Mouse (Mus musculus) adrenal gland, postnatal 10 days (tissue): Measurements from ENCODE around the gene Prss27. TPM values are rescaled to one million over a fixed set of nuclear protein-coding genes. Genes with fewer than 3 reads are reported as not detected.

Experiments
- DNase-seq: peaks from one replicate; pipeline ENCODE4 v3.0.0; 2021; ENCODE audit warnings: mixed read lengths
- long read RNA-seq, 2 experiments: library from polyadenylated mRNA; stranded (forward); transcript quantifications; one replicate each; pipeline ENCODE4 v2.0.0; 2021
- total RNA-seq, 2 experiments: library from RNA; stranded (reverse); gene quantifications; 2 replicates each; pipeline ENCODE4 v1.2.3; 2021

Prss27 gene
- total RNA-seq, result under 1 TPM; 0.70 to 0.99 TPM
- long read RNA-seq, experiment 1, result 0 reads
- long read RNA-seq, experiment 2, partial matches to known transcripts, result 0 of 1 reads
- long read RNA-seq, experiment 2, other reads (novel, unspliced or antisense), result 0 of 1 reads

DNA sequence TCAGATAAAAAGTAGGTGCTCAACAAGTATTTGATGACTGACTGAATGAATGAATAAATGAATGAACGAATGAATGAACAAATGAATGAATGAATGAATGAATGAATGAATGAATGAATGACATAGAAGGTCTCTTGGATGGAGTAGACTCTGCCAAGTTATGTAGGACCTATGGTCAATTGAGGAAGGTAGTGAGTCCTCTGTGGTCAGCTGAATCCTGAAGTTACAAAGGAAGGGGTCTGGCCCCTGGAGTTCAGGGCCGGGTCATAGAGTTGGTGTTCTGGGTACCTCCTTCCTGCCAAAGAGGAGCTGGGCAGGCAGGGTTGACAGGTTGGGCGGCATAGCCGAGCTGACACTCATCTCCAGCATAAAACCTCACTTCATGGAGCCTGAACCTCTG lies at the start of gene Prss27:
Prss27 (plus strand) TSS at position 301 of the 400 bp plus-strand sequence.
- DNase-seq, result no peak

- DNase-seq, result peak; percentile 37
These were observed 48.1 kb upstream of the Prss27 start for GRCm38 (mm10) chr17:23989802-23990201.

GRCm38 (mm10) chr17:23992789-23993553 lies 45.0 kb upstream of the Prss27 start:
- no peak for DNase-seq

- peak; percentile 97 for DNase-seq
These were observed 44.1 kb upstream of the Prss27 start for GRCm38 (mm10) chr17:23993559-23994428.

GRCm38 (mm10) chr17:23994667-23995066 lies 43.3 kb upstream of the Prss27 start:
- DNase-seq, result no peak

GRCm38 (mm10) chr17:23995421-23995820 lies 42.5 kb upstream of the Prss27 start:
- DNase-seq, result no peak

DNA sequence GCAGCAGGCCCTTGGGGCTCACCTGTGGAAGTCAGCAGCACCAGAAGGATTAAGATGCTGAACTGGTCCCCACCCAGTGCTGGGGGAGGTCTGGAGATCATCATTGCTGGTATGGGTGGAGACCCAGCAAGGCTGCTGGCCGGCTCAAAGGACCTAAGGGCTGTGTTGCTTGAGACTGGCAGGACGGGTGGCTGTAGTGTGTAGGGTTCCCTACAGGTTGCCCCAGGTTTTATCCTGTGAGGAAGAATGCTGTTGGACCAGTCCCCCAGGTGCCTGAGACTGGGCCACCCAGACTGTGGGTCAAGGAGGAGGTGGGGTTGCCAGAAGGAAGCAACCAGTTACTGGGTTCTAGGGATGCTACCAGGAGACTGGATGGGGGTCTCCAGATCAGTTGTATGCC lies 40.0 kb upstream of the Prss27 start, which contains the start of gene Prss22:
Prss22 (minus strand) TSS at position 200 of the 400 bp plus-strand sequence.
- no peak for DNase-seq

GRCm38 (mm10) chr17:23998383-23998782 lies 39.6 kb upstream of the Prss27 start:
- no peak for DNase-seq

DNA sequence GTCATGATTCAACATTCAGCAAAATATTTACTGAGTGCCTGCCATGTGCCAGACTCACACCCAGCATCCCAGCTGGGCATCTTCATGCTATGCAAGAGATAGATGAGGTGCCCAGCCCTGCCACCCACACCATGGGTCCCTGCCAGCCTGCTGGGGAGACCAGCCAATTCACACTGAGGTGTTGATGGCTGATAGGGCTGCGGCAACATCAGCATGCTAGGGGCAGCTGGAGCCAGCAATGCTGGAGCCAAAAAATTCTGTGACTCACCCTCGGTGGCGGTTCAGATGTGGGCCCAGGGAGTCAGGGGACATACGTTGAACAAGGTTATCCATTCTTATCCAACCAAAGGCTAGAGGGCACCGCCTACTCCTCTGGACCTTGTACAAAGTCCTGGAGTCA lies 37.5 kb upstream of the Prss27 start:
- peak; percentile 62 for DNase-seq

DNA sequence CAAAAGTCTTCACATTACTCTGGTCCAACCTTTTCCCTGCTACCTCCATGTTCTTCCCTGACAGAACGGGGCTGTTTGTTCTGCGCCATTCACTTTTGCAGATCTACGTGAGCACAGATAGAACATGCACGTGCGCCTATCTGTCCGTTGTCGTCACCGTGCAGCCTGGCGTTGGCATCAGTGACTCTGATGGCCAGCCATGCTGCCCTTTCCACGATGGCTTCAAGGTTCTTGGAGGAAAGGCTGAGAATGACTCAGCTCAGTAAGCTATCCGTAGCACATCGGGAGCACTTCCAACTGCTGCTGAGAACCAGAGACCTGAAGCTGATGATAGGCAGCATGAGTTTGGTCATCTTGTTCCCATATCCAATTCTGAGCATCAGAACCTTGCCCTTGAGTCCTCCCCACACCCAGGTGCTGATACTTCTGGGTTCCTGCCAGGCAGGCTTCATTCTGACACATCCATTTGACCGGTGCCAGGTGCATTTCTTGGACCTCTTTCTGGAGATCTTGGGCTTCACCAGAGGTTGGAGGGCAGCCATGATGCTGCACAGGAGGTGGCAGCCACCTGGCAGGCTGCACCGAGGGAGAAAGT lies 33.8 kb upstream of the Prss27 start:
- DNase-seq, result peak; percentile 51

DNA sequence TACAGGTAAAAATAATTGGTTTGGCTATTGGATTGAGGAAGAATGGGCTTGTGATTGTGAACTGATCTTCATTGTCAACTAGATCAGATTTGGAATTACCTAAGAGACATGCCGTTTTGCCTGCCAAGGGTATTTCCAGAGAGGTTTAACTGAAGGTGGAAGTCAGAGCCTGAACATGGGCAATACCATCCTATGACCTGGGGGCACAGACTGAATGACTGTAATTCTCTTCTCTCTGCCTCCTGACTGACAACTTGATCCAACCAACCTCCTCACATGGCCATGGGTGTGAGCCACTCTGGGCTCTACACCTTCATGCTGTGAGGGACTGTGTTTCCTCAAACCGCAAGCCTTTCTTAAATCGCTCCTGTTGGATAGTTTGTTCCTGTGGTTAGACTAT lies 32.9 kb upstream of the Prss27 start:
- DNase-seq, result no peak

DNA sequence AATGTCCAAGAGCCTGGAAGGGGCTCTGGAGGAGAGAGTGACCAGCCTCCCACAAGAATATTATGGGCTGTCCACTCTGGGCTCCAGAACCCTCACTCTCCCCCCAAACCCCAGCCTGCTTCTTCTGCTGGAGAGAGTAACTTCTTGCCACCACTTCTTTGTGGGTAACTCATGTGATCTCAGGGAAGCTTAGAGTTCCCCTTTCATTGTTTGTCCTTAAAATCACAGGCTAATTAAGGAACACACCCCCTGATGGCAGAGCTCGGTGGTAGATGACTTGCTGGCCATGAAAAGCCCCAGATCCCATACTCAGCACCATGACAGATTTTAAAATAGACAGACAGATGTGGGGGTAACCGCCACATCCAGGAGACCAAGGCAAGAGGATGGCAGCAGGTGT lies 31.0 kb upstream of the Prss27 start:
- no peak for DNase-seq

DNA sequence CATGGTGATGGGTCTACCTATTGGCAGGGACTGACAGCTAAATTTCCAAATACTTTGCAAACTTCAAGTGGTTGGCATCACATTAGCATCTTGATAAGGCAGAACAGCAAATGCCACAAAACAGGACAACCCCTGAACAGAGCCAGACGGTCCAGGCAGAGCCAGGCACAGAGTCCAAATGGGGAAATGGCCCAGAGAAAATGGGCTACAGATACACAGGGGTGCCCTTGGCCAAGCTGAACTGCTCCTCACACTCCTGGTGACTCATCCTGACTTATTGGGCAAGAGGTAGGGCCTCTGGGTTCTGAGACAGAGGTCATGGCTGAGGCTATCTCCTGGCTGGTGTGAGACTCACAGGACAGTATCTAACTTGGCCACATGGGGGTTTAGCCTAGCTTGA lies 30.6 kb upstream of the Prss27 start:
- DNase-seq, result peak; percentile 67

- DNase-seq, result no peak
These were observed 29.8 kb upstream of the Prss27 start for GRCm38 (mm10) chr17:24008105-24008504.

DNA sequence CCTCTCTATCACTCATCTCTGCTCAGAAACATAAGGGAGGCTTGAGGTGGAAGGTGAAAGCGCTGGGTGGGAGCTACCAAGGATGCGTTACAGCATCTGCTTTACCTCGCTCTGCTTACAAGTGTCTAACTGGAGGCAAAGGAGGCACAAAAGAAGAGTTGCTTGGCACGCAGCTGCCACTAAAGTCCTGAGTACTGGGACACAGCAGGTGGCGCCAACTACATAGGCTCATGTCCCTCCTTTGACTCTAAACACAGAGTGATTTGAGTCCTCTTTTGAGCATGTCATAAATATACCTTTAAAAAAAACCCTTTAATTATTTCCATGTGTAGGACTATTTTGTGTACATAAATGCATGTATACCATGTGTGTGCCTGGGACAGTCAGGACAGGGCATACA lies 28.3 kb upstream of the Prss27 start:
- DNase-seq, result peak; percentile 31

DNA sequence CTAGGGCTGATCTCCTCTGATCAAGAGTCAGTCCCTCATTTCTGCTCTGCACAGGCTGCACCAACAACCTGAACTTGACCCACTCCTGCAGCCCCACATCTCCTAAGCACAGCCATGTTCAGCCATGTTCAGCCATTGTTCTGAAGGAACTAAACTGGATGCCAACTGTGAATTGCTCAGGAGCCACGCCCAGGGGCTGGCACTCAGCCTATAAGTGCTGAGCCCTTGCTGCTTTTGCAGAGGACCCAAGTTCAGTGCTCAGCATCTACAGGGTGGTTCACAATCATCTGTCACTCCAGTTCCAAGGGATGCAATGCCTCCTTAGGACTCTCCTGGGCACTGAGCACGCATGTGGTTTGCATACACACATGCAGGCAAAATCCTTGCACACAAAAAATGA lies 25.0 kb upstream of the Prss27 start:
- DNase-seq, result no peak

GRCm38 (mm10) chr17:24014433-24014965 lies 23.4 kb upstream of the Prss27 start:
- DNase-seq, result no peak

DNA sequence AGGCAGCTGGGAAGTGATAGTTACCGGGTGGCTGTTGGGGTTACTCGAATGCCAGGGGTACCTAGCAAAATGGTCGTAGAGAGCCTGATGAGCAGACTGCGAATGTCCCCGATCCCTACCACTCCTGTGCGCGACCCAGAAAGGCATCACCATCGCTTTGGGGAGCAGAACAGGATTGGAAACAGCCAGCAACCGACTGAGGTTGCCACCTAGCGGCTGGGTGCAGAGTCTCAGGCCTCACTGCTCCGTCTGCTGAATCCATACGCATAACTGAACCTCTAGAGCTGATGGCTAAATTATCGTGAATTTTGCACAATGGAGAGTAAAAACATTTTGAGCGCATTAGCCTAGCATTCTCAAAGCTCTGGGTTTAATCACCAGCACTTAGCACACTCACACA lies 22.2 kb upstream of the Prss27 start:
- DNase-seq, result peak; percentile 51

DNA sequence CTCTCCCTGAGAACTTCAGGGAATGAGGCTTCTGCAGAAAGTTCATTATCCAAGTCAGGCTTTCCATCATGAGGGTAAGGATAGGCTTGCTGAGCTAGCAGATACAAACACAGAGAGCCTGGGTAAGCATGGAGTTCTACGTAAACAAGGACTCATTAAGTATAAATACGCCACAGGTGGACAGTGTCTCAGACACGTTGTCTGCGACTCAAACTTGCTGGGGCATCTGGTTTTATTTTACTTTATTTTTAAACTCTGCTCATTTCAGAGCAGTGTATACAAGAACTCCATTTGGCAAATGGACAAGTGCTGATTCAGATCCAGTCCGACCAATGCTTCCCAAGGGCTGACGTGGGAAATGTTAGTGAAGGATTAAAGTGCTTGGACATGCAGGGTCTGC lies 17.2 kb upstream of the Prss27 start:
- DNase-seq, result no peak

DNA sequence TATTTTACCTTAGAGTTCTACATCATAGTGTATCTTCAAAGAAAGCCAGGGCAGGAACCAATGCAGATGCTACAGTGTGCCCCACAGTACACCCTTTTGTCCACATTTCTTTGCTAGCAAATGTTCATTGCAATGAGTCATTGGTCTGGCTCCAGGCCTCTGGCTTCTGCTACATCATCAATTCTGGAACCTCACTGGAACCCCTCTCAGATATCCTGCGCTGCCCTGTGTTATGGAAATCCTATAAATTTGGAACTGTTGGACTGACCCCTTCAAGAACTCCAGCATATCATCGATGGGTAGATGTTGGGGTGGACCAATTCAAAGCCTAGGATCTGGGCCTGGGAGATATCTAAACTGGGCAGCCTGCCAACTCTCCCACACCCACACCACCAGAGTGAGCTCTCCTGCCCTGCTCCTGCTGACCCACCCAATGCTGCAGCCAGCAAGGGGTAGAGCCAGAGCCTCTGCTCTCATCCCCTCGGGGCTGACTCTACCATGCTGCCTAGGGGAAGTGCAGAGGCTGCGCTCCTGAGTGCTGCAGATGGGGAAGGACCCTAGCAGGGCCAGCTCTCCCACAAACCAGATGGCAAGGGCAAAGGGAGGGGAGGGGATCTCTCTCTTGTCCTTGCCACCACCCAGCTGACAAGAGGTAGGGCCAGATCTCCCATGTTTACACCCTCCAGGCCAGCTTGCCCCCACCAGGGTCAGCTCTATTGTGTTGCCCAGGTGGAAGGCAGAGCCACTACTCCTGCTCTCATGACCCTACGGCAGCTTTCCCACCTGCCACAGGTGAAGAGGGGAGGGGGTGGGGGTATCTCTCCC lies 16.4 kb upstream of the Prss27 start:
- no peak for DNase-seq

DNA sequence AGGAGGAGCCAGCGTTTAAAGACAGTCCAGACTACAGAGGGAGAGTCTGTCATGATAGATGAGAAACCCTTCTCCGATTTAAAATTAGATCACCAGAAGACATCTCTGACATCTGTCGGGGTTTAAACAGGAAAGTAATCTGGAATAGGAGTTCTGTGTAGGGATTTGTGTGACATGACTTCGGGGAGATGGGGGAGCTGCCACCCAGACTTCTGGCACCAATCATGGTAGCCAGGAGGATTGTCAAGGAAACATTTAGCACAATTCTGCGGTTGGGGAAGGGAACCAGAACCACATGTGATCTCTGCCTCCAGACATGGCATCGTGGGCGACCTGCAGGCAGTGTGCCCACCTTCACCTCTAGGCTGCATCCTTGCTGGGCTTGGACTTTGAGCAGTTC lies 8.5 kb upstream of the Prss27 start:
- no peak for DNase-seq

DNA sequence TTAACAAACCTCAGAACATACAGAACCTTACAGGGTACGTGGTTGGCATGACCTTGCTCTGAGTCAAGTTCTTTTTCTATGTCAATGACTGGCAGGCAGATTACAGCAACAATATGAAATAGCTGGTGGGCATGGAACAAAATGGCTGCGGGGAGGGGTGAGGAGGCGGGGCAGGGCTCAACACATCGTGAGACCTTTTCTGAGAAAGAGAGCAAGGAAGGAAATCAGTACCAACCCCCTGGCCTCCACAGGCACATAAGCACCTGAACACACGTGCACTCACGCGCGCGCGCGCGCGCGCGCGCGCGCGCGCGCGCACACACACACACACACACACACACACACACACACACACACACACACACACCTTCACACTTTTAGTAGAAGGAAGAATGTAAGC lies 7.4 kb upstream of the Prss27 start:
- DNase-seq, result no peak
